Mouse (Mus musculus): ENCODE results near the gene Fank1.

GRCm38 (mm10) chr7:133764425-133764824 lies 12.2 kb upstream of the Fank1 start:
- TF ChIP-seq CTCF (IDR thresholded peaks at IDR 0.05; ENCODE audit: borderline replicate concordance, insufficient read depth, low read length) (no peak), POLR2A (IDR thresholded peaks at IDR 0.05; ENCODE audit: low read depth, low read length) (no peak)
